Mouse (Mus musculus) left cerebral cortex, adult 2 months (tissue): ENCODE measurements around the gene Ago3. TPM values are rescaled to one million over a fixed set of nuclear protein-coding genes. Genes with fewer than 3 reads are reported as not detected.
A peak's percentile ranks its signal among the peaks of the same experiment; 100 is the strongest.

Experiments
- DNase-seq, 2 experiments: peaks; one replicate each; pipeline ENCODE4 v3.0.0; 2021 to 2022; ENCODE audit warnings: low spot score in 2 of 2, mixed read lengths in 1 of 2; ENCODE audit errors: extremely low spot score in 1 of 2
- H3K27ac ChIP-seq: fragments of 200-600 bp; 2 replicates; pipeline ENCODE4 v1.8.1; 2022
- H3K4me3 ChIP-seq: fragments of 200-600 bp; 2 replicates; pipeline ENCODE4 v1.8.1; 2022
- CTCF ChIP-seq: fragments of 200-600 bp; IDR thresholded peaks from 2 replicates; pipeline ENCODE4 v1.8.1; 2022; ENCODE audit warnings: antibody characterized with exemption, mild to moderate bottlenecking, moderate library complexity
- intact Hi-C: fragments of 180-260 bp; cut with DNase I; formaldehyde crosslinking; loops from one replicate; pipeline ENCODE4 v1.15.1; 2025
- total RNA-seq, 2 experiments: library from RNA; stranded (reverse); gene quantifications; 2 replicates each; pipeline ENCODE4 v1.2.3; 2021

Ago3 gene
- total RNA-seq, 2 experiments from 2014 or later, result 33.6 to 45.8 TPM

DNA sequence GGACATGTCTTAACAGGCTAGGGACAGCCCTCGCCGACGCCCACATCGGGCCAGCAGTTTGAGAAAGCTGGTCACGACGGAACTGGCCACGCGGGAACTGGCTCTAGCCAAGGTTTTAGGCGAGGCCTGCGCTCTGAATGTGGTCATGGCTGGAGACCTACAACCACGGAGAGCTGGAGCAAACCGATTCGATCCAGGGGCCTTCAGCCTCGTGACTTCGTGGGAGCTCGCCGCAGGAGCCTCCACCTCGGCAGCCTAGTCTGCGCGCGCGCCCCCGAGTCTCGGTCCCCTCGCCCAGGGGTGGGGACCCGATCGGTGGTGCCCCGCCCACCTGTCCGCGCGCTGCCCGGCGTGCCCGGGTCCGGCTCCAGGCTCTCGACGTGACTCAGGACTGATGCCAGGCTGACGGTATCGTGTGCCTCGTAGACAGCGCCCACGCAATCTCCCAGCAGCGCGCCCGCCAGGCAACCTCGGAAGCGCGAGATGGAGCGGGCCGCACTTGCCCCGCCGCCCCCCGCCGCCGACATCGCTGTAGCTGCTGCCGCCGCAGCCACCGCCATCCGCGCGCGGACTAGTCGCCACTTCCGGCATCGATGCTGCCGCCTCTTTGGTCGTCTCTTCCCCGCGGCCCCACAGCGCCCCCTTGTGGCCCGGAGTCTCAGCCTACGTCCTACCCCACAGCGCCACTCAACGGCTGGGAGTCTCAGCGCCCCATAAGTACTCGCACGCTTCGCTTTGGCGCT is 108.1 kb downstream of the Ago3 start, which contains the start of gene Adprhl2:
Gene Adprhl2 (minus strand): TSS at position 593 of the 743 bp plus-strand sequence.
- peak; percentile 100 for TF ChIP-seq CTCF

DNA sequence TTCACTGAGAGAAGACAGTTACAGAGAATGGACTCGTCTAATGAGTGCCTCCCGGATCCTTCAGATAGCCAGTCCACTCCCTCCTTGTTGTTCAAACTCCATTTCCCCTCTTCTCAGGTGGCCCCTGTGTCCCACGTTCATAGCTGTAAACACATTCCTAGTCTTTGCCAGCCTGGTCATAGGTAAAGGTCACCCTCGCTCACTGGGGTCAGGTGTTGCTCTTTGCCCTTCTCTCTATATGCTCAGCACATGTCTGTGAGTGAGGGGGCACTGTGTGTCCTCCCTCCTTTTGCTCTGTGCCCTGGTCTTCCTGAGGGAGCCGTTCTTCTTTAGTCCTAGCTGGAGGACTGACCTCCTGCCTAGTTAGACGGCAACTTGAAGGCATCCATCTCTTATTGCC is 109.5 kb downstream of the Ago3 start:
- TF ChIP-seq CTCF, result no peak
- H3K4me3 ChIP-seq, result no peak overlapping the region
- DNase-seq, result no peak
- intact Hi-C loops, result no loop called here
- no peak overlapping the region for H3K27ac ChIP-seq

More for the DNA sequence above, 108.1 kb downstream of the Ago3 start, which contains the start of gene Adprhl2:
- H3K4me3 ChIP-seq, result peak within 1 kb of the TSS; percentile 95
- DNase-seq, result peak; percentile 98 to 100
- peak within 1 kb of the TSS; percentile 85 for H3K27ac ChIP-seq
- intact Hi-C loops, result no loop called here

DNA sequence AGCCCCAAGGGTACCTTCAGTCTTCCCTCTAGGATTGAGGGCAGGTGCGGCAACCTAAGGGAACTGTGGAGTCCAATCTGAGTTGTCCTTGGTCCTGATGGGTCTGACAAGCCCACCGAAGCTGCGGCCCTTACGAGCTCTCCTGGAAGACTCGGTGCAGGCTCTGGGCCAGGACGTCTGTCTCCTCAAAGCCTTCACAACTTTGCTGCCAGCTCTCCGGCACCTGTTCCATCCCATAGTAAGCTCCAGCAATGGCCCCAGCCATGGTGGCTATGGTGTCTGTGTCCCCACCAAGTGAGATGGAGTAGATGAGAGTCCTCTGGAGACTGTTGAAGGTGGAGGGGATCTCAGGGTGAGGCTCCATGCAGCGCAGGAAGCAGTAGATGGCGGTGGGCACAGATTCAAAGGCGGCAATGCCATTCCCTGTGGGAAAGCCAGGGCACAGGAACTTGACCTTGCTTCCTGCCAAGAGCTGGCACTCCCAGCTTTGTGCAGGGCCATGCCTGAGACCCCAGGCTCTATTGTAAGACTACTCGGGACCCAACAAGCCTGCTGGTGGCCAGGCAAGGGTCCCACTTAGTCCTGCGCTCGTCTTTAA is 112.8 kb downstream of the Ago3 start:
- DNase-seq, result no peak
- no peak for TF ChIP-seq CTCF
- Histone ChIP-seq H3K4me3 (no peak overlapping the region), H3K27ac (no peak overlapping the region)
- intact Hi-C loops, result no loop called here

DNA sequence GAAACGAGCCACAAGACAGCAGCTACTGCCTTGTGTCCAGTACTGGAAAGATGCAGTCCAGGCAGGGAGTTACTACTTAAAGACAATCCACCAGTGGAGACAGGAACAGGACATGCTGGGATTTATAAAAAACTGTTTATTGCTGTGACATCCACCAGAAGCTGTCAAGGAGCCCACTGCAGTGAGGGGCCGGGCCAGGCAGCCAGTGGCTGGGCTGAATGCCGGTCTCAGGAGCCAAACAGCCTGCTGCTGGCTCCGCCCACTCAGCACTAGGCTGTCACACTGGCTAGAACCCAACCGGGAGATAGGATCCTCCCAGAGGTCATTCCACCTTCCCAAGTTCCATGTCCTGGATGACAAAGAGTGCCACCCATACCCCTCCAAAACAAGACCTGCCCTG is 113.4 kb downstream of the Ago3 start:
- no peak overlapping the region for H3K27ac ChIP-seq
- TF ChIP-seq CTCF, result no peak
- DNase-seq, result no peak
- H3K4me3 ChIP-seq, result no peak overlapping the region
- intact Hi-C loops, result no loop called here

DNA sequence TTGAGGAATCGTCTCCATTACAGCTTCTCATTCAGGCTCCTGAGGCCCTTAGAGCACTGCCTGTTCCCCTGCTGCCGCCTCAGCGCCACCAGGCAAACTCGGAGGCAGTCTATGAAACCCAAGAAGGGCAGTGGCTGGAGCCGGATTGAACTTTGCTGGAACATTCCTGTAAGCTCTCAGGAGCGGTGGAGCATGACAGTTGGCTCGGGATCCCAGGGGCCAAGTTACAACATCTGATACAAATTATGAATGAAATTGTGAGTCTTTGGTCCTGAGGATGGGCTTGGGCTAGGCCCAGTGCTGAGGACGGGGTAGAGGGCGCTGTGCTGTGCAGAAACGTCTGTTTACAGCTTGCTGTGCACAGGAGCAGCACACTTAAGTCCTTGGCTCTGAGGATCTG is 115.0 kb downstream of the Ago3 start:
- intact Hi-C loops, result no loop called here
- Histone ChIP-seq H3K4me3 (no peak overlapping the region), H3K27ac (no peak overlapping the region)
- no peak for DNase-seq
- no peak for TF ChIP-seq CTCF

DNA sequence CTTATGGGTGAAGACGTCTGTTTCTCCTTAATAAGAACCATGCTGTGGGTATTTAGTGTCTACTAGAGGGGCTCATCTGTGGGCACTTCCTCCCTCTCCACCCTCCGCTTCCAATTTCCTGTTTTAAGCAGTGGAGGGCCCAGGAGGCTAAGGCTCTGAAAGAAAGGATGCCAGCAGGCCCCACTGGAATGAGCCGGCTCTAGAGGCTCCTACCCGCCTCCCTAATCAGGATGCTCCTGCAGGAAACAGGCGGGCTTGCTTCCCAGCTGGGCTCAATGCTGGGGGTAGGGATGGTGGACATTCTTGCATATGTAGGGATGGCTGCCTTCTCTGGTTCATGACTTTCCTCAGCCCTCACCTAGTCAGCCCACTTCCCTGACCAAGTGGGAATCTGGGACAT is 116.2 kb downstream of the Ago3 start:
- no peak overlapping the region for H3K4me3 ChIP-seq
- DNase-seq, result no peak
- intact Hi-C loops, result no loop called here
- no peak overlapping the region for H3K27ac ChIP-seq
- TF ChIP-seq CTCF, result no peak

DNA sequence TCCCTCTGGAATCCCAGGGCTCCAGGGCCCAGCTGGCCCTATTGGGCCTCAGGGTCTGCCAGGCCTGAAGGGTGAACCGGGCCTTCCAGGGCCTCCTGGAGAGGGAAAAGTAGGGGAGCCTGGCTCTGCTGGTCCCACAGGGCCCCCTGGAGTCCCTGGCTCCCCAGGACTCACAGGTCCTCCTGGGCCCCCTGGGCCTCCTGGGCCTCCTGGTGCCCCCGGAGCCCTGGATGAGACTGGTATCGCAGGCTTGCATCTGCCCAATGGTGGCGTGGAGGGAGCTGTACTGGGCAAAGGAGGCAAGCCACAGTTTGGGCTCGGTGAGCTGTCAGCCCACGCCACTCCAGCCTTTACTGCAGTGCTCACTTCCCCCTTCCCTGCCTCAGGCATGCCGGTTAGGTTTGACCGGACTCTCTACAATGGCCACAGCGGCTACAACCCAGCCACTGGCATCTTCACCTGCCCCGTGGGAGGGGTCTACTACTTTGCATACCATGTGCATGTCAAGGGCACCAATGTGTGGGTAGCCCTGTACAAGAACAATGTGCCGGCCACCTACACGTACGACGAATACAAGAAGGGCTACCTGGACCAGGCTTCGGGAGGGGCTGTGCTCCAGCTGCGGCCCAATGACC is 117.7 kb downstream of the Ago3 start:
- Histone ChIP-seq H3K4me3 (no peak overlapping the region), H3K27ac (no peak overlapping the region)
- TF ChIP-seq CTCF, result no peak
- no peak for DNase-seq
- intact Hi-C loops, result loop anchor here (2.0 kb wide), 1 partner anchor 33 kb away; no protein-coding TSS in a partner anchor

DNA sequence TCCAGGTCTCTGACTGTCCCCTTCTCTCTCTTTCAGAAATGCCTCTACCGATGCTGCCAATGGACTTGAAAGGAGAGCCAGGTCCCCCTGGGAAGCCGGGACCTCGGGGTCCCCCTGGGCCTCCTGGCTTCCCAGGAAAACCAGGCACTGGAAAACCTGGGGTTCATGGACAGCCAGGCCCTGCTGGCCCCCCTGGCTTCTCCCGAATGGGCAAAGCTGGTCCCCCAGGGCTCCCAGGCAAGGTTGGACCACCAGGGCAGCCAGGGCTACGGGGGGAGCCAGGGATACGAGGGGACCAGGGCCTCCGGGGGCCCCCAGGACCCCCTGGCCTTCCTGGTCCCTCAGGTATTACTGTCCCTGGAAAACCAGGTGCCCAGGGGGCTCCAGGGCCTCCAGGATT is 119.0 kb downstream of the Ago3 start:
- intact Hi-C loops, result loop anchor here (2.0 kb wide), 1 partner anchor 32 kb away; no protein-coding TSS in a partner anchor
- TF ChIP-seq CTCF, result no peak
- Histone ChIP-seq H3K4me3 (no peak overlapping the region), H3K27ac (no peak overlapping the region)
- no peak for DNase-seq

DNA sequence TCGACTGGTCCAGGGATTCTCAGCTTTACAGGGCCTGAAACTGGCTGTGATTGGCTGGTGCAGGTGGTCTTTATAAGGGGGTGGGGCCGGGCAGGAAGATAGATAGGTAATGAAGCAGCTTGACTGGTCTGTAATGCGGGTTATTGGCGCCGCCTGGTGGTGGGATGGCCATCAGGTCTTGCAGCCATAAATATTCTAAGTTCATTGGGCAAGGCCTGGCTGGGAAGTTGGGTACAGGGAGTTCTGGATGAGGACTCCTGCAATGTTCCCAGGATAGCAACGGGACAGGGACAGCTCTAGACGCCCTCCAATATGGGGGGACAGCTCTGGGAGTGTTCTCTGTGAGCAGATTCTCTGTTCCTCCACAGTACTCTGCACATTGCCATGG is 119.4 kb downstream of the Ago3 start:
- H3K4me3 ChIP-seq, result peak overlapping the region; percentile 18; the same call in 1 of the 2 replicates

DNA sequence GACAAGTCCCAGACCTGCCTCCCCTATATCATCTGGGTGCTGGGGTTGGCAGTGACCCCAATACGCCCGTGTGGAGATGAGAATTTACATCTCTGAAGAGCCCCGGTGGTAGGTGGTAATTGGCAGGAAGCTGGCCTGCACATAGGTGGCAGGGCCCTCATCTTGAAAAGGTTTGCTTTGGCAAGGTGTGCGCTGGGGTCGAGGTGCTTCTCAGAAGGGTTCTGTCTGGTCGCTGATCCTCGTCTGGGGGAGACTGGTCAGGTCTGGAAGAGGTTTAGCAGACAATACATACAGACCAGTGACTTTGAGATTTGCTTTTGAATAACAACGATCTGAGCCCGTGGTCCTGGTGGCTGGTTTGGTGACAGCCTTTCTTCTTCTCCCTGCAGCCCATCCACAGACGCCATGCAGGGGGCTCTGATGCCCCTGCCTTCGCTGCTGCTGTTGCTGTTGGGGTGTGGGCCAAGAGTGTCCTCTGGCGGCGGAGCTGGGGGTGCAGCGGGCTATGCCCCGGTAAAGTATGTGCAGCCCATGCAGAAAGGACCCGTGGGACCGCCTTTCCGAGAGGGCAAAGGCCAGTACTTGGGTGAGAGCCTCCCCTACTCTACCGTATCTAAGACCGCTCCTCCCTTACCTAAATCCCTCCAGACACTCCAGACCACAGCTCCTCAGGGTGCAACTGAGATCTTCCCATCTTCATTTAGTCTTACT is 120.0 kb downstream of the Ago3 start:
- peak overlapping the region; percentile 18; the same call in 1 of the 2 replicates for H3K4me3 ChIP-seq
- H3K27ac ChIP-seq, result no peak overlapping the region
- no peak for DNase-seq
- TF ChIP-seq CTCF, result no peak; the same call in 1 of the 2 replicates
- intact Hi-C loops, result loop anchor here (2.0 to 5.0 kb wide), 2 partner anchors 83 to 222 kb away; no protein-coding TSS in a partner anchor

More for the DNA sequence above, 119.4 kb downstream of the Ago3 start:
- peak; percentile 66 for TF ChIP-seq CTCF
- intact Hi-C loops, result loop anchor here (2.0 to 5.0 kb wide), 3 partner anchors 31 to 223 kb away; no protein-coding TSS in a partner anchor
- H3K27ac ChIP-seq, result no peak overlapping the region
- peak; percentile 77 to 83 for DNase-seq

DNA sequence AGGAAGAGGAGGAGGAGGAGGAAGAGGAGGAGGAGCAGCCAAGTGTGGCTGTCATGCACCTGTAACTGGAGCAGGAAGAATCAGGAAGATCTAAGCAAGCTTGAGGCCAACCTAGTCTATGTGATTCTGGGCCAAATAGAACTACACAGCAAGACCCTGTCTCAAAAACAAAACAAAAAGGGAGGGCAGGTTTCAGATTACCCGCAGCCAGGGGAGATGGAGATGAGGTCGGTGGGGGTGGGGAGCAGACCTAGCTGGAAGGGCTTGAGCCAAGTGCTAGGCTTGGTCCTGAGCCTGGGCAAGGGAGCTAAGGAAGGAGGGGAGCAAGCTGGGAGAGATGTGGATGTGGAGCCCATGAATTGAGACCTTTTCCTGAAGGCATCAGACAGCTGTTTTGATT is 122.5 kb downstream of the Ago3 start:
- H3K4me3 ChIP-seq, result no peak overlapping the region
- no peak for TF ChIP-seq CTCF
- intact Hi-C loops, result loop anchor here (5.0 kb wide), 1 partner anchor 220 kb away; no protein-coding TSS in a partner anchor
- H3K27ac ChIP-seq, result no peak overlapping the region
- no peak for DNase-seq
